Mouse (Mus musculus): ENCODE measurements at regions not wholly inside any gene's neighbourhood (a gene's known extent, or its start where the extent isn't known, plus 50 kb on each side); places are given as distances from the start of the nearest gene placed in this dataset.

DNA sequence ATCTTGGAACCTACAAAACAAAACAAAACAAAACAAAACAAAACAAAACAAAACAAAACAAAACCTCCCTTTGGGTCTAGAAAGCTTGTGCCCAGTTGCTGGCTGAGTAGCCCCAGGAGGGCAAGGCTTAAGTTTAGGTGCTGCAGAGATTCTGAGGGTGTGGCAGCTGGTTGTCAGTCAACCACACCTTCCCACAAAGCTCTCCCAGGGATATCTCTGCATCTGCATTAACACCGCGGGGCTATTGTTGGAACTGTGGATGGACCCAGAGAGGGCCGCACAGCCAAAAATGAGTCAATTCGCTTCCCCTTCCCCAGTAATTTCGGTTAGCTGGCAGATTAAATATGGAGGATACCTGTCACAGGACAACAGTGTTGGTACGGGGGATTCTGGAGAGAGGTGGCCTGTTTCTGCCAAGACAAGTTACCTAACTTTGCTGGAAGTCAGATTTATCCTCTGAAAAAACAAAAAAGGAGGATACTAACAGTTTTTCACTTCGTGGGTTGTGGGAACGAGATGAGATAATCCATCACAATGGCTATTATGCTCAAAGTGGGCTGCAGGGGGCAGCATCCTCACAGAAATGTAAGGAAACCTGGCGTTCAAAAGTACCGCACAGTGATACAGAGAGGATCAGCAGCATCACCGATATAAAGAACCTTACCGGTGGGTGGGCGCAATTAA is 96.7 kb downstream of the 1500009L16Rik start:
- peak; percentile 92 for DNase-seq (ENCODE audit: low spot score)

DNA sequence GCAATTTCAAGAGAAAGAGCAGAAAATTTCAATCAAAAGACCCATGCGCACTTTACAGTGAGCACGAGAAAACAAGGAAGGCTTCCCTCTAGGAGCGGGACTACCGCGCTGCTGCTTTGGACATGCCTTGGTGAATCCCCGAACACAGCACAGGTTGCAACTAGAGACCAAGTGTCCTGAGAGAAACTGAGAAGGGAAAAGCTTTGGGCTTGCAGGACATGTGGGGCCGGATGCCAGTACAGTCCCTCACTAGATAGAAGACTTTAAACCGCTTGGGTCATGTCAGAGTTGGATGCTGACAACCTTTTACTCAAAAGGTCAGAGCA is 97.2 kb downstream of the 1500009L16Rik start:
- DNase-seq (ENCODE audit: low spot score) = no peak

DNA sequence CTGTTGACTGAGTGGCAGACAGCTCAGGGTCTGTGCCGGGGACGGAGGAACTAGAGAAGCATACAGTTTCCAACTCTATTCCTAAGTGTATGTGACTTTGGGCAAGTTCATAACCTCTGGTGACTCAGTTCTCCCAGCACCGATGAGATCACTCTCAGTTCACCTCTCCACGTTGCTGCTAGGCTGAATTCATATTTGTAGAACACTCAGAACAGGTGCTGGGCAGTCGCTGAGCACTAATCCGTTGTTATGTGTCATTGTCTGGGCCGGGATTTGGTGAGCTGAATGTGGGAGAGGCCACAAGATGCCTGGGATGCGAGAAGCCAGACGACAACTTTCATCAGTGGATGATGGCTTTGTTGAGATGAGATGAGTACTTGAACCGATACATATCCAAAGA is 98.4 kb downstream of the 1500009L16Rik start:
- no peak for DNase-seq (ENCODE audit: low spot score)

DNA sequence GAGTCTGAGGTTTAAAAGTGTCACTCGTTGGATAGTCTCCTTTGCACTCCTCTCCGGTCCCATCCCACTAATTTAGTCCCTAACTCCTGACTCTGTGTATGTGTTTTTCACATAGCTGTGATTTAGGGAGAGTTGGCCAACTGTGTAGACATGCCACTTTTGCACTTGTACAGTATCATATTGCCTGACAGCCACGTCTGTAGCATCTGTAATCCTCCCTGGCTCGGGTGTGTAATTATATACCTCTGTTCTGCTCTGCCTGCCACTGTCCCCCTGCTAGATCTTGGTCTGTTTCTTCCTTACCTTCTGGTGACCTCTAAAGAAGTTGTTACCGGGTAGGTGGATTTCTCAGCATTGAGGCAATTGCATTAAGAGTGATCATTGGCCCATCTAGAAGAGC is 103.4 kb downstream of the 1500009L16Rik start:
- DNase-seq (ENCODE audit: low spot score) = no peak

DNA sequence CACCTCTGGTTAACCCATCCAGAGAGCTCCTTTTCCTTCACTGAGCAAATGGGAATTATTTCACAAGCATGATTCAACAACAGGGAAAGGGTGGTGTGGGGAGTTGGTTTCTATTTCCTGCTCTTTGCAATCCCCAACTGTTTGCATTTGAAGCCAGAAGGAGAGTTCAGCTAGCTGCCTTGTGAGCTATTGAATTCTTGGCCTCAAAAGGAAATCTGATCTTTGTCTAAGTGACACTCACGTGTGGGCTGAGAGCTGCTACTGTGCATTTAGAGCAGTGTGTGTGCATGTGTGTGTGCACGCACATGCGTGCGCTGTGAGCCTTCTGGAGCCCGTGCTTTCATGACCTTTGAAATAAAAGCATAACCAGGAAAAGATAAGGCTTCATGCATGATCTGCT is 113.7 kb downstream of the 1500009L16Rik start:
- no peak for DNase-seq (ENCODE audit: low spot score)

DNA sequence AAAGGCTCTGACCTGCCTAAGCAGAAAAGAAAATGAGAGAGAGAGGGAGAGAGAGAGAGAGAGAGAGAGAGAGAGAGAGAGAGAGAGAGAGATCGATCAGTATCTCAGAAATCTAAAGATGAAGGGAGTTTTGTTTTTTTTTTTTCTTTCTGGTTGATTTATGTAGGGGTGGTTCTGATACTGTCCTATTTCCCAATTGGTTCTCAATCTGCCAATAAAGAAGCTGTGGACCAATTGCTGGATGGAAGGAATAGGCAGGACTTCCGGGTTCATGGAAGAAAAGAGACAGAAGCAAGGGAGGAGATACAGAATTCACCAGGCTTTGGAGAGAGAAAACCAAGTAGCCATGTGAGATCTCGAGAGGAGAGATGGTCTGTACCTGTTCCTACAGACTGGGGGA is 117.6 kb downstream of the 1500009L16Rik start:
- no peak for DNase-seq (ENCODE audit: low spot score)

DNA sequence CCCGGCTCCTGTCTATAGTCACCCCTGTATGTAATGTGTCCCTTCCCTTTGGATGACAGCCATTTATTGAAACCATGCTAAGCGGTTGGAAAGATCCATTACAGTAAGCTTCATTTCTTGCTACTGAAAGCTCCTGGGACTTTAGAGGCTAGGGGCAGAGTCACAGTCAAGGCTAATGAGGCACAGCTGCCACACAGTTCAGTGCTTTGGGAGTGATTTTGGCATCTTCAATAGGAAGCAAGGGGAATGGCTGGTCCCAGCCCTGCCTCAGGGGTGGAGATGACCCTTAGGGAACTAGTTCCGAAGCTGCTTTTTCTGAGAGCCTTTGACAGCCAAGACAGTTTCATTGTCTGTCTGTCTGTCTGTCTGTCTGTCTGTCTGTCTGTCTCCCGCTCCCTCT is 128.2 kb downstream of the 1500009L16Rik start:
- DNase-seq (ENCODE audit: low spot score) = peak; percentile 51

DNA sequence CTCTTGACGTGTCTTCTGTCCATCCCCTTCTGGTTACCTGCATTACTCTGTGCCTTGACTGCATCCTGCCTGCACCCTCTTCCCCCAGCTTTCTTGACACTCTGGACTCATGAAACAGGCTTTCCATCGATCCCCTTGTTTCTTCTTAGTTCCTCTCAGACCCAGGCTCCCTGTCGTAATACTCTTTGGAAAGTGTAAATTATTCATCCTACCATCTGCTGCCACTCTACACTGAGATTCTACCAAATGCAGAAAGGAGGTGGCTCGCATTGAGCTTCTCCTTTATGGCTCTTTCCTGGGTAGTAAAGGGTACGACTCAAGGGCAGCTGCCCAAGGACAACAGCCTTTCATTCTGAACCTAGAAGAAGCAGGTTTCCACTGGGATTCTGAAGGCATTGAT is 129.5 kb downstream of the 1500009L16Rik start:
- DNase-seq (ENCODE audit: low spot score) = no peak

DNA sequence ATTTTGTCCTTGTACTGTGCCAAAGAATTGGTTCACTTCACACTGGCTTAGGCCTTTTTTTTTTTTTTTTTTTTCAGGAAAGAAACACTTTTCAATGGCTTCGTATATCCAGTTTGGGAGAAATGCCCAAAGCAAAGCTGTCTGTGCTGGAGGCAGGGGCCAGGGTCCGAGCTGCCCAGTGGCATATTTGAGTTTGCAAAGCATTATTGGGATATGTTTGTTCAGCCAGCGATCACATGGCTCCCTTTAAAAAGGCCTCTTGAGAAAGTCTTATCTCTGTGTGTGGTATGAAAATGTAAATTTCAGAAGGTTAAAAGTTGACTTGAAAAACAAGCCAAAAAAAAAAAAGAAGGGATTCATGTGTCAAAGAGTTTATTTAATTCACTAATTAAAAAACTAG is 130.1 kb downstream of the 1500009L16Rik start:
- DNase-seq (ENCODE audit: low spot score) = no peak

DNA sequence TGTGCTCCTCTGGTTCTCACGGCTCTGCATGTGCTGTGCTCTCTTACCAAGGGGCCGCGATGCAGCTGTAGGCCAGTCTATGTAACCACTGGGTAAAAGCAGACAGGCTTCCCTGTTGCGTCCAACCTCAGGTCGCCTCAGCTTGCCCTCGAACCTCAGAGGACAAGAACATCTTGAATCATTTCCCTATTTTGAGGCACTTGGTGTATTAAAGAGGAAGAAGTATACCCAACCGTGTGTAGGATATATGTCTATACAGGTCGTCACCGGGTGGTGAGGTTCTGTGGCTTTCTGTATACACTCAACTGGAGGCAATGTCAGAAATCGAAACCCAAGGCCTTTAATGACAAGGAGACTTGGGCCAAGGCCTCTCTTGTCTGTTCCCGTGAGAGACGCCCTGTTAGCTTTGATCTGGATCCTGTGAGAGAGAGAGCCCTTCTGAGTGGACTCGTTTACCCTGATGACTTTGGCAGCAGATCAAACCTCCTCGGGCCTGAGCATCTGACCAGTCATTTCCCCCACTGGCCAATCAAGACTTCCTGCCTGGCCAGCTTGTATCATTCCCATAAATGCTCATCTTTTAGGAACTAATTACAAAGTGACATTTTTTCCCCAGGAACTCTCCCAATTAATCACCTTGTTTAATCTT is 135.3 kb downstream of the 1500009L16Rik start:
- DNase-seq (ENCODE audit: low spot score) = no peak

DNA sequence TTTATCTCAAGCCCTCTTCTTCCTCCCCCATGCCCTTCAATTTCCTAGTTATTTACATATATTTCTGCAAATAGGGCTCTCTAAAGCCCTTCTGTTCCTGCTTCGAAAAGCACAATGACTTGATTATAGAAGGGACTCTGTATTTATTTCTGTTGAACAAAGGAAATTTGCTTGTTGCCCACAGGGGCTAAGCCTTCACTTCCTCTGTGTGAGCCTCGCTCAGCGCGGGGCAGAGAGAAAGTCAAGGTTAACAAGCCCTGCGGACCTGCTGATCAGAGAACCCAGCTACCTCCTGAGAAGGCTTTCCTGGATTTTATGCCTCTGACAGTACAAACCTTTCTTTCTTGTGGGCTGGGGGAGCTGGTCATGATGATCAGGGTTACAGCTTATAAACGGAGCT is 136.0 kb downstream of the 1500009L16Rik start:
- DNase-seq (ENCODE audit: low spot score) = no peak

DNA sequence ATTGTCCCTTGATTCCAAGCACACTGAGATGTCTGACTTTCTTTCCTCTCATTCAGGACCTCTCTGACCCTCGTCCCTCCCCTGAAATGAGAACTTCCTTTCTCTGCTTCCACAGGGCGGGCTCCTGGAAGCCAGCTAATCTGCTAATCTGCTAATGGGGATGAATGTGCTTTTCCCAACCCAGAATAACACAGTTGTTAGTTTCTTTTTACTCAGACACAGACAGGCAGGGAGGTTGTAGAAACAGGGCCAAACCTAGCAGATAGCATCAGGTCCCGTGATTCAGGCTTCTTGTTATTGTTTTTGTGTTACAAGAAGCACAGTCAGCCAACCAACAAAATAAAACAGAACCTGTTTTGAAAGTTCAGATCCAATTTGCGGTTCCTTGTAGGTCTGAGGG is 137.0 kb downstream of the 1500009L16Rik start:
- DNase-seq (ENCODE audit: low spot score) = no peak

DNA sequence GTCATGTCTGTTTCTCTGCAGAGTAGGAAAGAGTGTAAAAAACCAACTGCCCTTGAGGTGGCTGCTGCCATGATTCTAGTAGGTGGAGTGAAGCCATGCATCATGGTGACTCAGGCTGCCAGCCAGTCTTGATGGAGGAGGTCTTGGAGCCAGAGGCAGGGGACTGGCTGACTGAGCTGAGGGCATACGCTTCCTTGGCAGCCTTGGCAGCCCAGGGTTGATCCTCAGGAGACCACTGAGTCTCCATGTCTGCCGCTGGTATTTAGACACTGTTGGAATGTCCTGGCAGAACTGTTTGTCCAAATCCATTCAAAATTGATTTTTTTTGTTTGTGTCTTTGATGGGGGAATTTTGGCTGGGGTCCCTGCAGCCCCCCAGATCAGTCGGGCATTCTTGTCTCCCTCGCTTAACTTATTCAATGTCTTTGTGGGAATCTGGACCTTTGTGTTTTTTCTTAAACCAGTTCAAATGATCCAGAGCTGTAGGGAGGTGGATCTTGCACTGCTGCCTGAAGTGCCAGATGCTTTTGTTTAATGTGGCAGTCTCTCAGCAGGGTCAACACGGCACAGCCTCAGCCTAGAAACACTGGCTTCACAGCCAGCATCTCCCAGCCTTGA is 139.0 kb downstream of the 1500009L16Rik start:
- peak; percentile 42 for DNase-seq (ENCODE audit: low spot score)

DNA sequence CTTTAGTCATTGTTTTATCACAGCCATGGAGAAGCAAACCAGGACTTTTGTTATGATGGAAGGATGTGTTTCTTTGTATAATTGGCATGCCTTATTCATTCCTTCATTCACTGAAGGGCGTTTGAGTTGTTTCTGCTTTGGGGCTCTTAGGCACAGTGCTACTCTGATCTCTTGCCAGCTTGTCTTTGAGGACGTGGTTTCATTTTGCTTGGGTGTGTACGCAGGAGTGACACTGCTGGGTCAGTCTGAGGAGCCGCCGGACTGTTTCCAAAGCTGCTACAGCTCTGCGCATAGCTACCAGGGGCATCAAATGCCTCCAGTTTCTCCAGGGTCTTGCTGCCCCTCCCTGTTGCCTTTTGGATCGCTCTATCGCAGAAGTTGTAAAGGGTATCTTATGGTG is 141.9 kb downstream of the 1500009L16Rik start:
- no peak for DNase-seq (ENCODE audit: low spot score)

DNA sequence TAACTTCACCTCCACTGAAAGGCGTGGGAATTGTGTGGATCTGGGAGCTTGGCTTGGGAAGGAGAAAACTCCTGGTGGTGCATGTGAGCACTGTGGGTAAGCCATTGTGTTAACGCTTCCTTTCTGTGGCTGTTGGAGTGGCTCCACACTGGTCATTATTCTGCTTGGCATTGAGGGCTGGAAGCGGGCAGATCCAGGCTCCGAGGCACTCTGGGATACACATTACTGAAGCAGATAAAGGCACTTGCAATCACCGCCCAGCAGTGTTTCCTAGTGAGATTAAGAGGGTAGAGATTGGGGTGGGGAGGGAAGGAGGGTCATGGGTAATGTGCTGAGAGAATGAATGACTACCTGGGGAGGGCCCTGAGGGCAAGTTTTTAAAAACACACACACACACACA is 143.3 kb downstream of the 1500009L16Rik start:
- DNase-seq (ENCODE audit: low spot score) = no peak

DNA sequence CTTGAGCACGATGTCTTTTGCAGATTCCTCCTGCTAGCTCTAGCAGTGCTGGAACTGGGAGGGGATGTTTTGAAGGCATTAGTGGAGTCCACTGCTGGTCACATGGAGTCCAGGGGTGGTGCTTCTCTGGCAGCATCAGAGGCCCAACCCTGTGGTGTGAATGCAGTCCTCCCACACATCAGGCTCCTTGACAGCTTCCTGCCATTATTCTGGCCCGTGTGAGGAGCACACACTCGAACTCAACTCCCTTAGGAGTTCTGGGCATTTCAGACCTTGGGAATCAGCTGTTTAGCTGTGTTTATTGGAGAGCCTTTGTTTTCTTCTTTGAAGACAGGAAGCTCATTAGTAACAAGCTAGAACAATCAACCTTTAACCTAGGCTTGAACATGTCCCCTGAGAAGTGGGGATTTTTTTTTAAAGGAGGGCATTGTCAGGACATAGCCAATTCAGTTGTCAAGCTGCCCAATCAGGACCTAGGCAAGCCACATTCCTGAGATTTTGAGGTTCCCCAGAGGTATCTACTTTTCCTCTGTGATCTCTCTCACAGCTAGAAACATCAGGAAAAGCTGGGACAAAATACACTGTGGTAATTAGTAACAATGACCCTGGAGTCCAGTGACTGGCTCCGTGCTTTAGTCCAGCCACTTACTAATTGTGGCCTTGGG is 149.2 kb downstream of the 1500009L16Rik start:
- DNase-seq (ENCODE audit: low spot score) = peak; percentile 48

DNA sequence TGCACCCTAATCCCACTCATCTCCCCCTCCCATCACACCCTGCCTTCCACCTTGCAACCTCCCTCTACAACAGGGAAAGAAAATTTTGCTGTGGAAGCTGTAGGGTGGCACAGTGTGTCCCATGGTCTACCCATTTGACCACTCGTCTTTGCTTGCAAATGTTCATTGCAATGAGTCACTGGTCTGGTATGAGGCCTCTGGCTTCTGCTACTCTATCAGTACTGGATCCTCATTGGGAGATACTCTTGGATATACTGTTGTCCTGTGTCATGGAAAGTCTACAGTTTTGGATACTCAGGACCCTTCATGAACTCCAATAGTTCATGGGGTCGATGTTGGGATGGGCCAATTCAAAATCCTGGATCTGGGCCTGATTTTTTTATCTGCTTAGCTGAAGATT is 156.1 kb downstream of the 1500009L16Rik start:
- no peak for DNase-seq (ENCODE audit: low spot score)

DNA sequence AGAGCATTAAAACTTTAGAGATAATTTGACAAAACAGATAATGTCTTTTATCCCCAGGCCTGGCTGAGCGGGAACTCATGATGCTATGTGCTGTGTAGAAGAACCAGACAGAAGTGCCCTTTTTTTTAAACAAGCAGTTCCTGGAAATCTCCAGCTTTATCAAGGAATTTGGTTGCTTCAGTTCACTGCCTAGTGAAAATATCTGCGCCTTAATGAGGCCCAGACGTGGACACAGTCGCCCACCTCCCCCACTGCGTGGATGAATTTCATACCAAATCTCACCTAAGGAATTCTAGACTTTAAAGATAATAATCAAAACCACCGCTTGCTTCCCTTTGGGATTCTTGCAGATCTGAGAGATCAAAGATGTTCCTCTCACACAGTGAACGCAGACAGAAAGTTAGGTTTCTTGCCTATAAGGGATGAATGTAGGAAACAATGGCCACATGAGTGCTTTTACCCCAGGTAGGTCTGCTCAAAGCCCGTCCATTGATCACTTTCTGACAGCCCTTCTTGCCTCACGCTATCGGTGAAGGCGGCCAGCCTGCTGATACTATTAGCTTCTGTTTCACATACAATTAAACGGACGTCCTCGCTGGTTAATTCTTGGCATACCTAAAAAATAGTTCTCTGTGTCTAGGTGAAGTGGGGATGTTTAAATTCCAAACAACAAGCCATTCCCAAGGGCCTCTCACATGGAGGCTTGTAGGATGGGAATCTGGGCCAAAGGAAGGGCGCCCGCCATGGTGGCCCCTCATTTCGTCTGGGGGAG is 159.6 kb downstream of the 1500009L16Rik start:
- peak; percentile 44 for DNase-seq (ENCODE audit: low spot score)

DNA sequence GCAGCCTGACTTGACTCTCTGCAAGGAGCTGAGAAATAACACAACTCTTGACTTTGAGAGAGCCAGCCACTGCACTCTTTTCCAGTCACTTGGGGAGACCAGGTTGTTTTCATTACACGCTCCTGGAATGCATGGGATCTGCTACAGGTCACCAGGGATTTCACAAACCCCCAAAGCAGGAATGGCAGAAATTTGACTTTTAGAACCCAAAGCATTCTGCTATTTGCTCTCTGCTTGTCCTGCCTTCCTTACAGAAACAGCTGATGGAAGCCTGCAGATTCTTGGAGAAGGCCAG is 160.2 kb downstream of the 1500009L16Rik start:
- peak; percentile 47 for DNase-seq (ENCODE audit: low spot score)

DNA sequence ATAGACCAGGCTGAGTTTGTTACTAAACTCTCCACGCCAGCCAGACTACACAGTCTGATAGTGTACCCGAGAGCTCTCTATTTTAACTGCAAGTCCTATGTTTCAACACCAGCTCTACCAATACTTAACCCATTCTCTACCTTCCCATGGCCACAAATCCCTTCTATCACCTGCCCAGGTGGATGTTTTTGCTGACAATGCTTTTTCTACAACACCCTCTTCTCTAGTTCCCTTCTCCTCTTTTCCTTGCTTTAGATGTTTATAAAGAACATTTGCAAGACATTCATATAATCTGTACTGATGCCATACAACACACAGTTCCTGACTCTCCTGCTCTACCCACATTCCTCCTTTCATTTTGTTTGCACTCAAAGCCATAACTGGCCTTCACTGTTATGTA is 161.9 kb downstream of the 1500009L16Rik start:
- no peak for DNase-seq (ENCODE audit: low spot score)

DNA sequence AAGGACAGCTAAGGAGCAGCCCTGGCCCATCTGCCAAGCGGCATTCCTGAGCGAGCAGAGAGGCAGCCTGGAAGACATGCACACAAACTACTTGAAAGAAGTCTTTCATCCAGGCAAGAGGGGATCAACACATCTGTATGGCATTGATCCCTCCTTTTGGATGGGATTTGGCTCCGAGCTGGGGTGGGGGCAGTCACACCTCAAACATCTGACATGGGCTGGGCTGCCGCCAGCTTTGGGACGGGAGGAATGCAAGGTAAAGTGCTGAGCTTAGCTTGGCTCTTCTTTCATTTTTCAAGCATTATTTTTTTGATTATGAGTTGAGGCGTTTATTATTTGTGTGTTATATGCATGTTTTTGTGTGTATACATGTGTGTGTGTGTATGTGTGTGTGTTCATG is 165.9 kb downstream of the 1500009L16Rik start:
- no peak for DNase-seq (ENCODE audit: low spot score)

DNA sequence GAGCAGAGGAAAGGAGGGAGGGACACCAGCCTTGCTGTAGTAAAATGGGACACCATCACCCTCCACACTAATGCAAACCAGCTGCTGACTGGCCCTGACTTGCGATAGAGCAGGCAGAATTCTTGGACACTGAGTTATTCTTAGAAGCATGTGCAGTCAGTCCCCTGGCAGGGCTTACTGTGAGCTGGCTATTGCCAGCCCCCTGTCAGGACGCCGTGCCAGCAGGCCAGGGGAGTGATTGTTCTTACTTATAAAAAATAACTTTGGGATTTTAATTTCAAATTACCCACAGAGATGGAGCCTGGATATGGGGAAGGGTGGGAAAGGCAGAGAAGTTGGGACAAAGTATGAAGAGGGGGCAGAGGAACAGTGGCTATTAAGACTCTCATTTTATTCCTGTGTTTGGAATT is 173.1 kb downstream of the 1500009L16Rik start:
- peak; percentile 75 for DNase-seq (ENCODE audit: low spot score)

DNA sequence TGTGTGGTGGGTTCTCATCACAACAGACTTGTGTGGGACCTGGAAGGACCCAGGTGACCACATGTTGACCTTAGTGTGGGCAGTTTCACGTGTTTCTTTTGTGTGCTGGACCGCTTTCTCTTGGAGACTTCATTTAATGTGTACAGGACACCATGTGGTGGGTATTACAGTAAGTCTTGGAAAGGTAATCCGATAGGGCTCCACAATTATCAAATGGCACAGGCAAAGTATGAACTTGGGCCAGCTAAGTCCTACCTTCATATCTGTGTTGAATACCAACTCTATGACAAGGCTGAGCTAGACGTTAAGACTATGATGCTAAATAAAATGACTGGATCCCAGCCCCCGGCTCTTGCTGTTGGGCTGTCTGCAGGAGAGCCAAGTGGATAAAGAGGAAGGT is 173.5 kb downstream of the 1500009L16Rik start:
- DNase-seq (ENCODE audit: low spot score) = no peak
